Mouse (Mus musculus) embryonic facial prominence, embryonic 15.5 days (tissue): ENCODE measurements around the gene Dbp. TPM values are rescaled to one million over a fixed set of nuclear protein-coding genes. Genes with fewer than 3 reads are reported as not detected.
A peak's percentile ranks its signal among the peaks of the same experiment; 100 is the strongest.

Source experiments
- ATAC-seq: fragments of 200-750 bp; cut with Nextera tagmentation; 2 replicates; pipeline ENCODE4 v1.8.0; 2017; ENCODE audit warnings: low read depth, moderate TSS enrichment; ENCODE audit not compliant: insufficient number of reproducible peaks, low FRiP score, low TSS enrichment
- H3K27ac ChIP-seq: fragments of 300-500 bp; sonication (generic); replicated peaks from 2 replicates; pipeline ENCODE4 v1.5.1; 2015; ENCODE audit warnings: mild to moderate bottlenecking, inconsistent platforms
- H3K27me3 ChIP-seq: fragments of 300-500 bp; sonication (generic); 2 replicates; pipeline ENCODE4 v1.6.1; 2015; ENCODE audit warnings: inconsistent platforms
- H3K36me3 ChIP-seq: fragments of 300-500 bp; sonication (generic); 2 replicates; pipeline ENCODE4 v1.6.1; 2015; ENCODE audit warnings: mild to moderate bottlenecking, inconsistent platforms
- H3K4me1 ChIP-seq: fragments of 300-500 bp; sonication (generic); 2 replicates; pipeline ENCODE4 v1.6.1; 2015; ENCODE audit warnings: inconsistent platforms
- H3K4me2 ChIP-seq: fragments of 300-500 bp; sonication (generic); replicated peaks from 2 replicates; pipeline ENCODE4 v1.6.1; 2015; ENCODE audit warnings: mild to moderate bottlenecking, inconsistent platforms
- H3K4me3 ChIP-seq: fragments of 300-500 bp; sonication (generic); replicated peaks from 2 replicates; pipeline ENCODE4 v1.5.1; 2015; ENCODE audit warnings: mild to moderate bottlenecking, inconsistent platforms
- H3K9ac ChIP-seq: fragments of 300-500 bp; sonication (generic); 2 replicates; pipeline ENCODE4 v1.6.1; 2015; ENCODE audit warnings: inconsistent platforms
- H3K9me3 ChIP-seq: fragments of 300-500 bp; sonication (generic); replicated peaks from 2 replicates; pipeline ENCODE4 v1.6.1; 2016; ENCODE audit warnings: inconsistent platforms
- WGBS: fragments of 180-500 bp; shearing (Covaris S2); methylation state at CpG from one replicate; pipeline ENCODE4 v1.1.7; 2015; 5-methylcytosine and 5-hydroxymethylcytosine counted together
- polyA plus RNA-seq: library from polyadenylated mRNA; unstranded; fragments of >200 nt; fragmentation: Nextera tagmentation; extraction: Ambion mirVana; gene quantifications from 2 replicates; pipeline ENCODE4 v1.2.1, GENCODE M21; 2015

Gene Dbp
- polyA plus RNA-seq, 1 experiment from 2014 or later, result 7.0 TPM

- no peak overlapping the region for H3K4me3 ChIP-seq
- ATAC-seq, result no peak
- H3K4me1 ChIP-seq, result peaks cover 39% of the 10 kb centered on the region
- no peak overlapping the region for H3K4me2 ChIP-seq
- H3K27me3 ChIP-seq, result peaks cover 24% of the 10 kb centered on the region
- no peaks in the 10 kb centered on the region for H3K9me3 ChIP-seq
- no peak overlapping the region for H3K27ac ChIP-seq
- 79% methylated on average over 7 of the region's 7 CpGs for WGBS
- no peaks in the 10 kb centered on the region for H3K36me3 ChIP-seq
- no peak overlapping the region for H3K9ac ChIP-seq
Measured at GRCm38 (mm10) chr7:45697894-45698293, 7.0 kb upstream of the Dbp start.

DNA sequence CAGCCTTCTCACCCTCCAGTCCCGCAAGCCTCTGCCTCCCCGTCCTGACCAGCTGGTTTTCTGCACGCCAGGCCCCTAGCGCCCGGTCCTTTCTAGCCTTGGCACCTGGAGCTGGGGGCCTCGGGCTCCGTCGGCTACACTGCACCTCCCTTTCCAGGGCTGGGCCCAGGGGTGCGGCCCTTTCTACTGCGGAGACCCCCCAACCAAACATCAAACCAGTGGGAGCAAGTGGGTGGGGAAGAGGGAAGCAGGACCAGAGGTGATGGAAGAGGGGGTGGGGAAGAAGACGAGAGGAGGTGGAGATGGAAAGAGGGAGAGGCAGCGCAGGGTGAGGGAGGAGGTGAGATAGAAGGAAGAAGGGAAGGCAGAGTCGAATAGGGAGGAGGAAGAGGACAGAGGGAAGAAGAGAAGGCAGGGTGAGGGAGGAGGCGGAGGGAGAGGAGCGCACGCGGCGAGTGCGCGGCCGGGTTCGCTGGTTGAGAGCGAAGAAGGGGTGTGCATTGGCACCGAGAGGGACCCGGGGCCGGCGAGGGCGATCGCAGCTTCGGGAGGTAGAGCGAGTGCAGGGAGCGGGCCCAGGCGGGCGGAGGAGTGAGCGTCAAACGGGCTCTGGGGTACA is 5.3 kb upstream of the Dbp start, which contains the start of gene Car11:
TSS of gene Car11 (plus strand) at position 321 of the 619 bp plus-strand sequence.
- Histone ChIP-seq H3K4me2 (peak within 1 kb of the TSS; percentile 90), H3K36me3 (no peaks in the 10 kb centered on the region), H3K4me3 (peak within 1 kb of the TSS; percentile 47), H3K9me3 (no peaks in the 10 kb centered on the region), H3K27ac (peak within 1 kb of the TSS; percentile 39; the same call in 1 of the 2 replicates), H3K27me3 (peaks cover 24% of the 10 kb centered on the region), H3K4me1 (peaks cover 45% of the 10 kb centered on the region), H3K9ac (peak within 1 kb of the TSS; percentile 35)
- 2% methylated on average over 36 of the region's 36 CpGs for WGBS
- ATAC-seq, result no peak

- H3K9ac ChIP-seq, result peak overlapping the region; percentile 35
- peak overlapping the region; percentile 39; the same call in 1 of the 2 replicates for H3K27ac ChIP-seq
- peak overlapping the region; percentile 47 for H3K4me3 ChIP-seq
- H3K27me3 ChIP-seq, result peaks cover 24% of the 10 kb centered on the region
- H3K4me1 ChIP-seq, result peaks cover 43% of the 10 kb centered on the region
- 1% methylated on average over 20 of the region's 20 CpGs for WGBS
- H3K36me3 ChIP-seq, result no peaks in the 10 kb centered on the region
- no peak for ATAC-seq
- H3K4me2 ChIP-seq, result peak overlapping the region; percentile 90
- H3K9me3 ChIP-seq, result no peaks in the 10 kb centered on the region
Measured at GRCm38 (mm10) chr7:45700301-45701015, 4.4 kb upstream of the Dbp start.

DNA sequence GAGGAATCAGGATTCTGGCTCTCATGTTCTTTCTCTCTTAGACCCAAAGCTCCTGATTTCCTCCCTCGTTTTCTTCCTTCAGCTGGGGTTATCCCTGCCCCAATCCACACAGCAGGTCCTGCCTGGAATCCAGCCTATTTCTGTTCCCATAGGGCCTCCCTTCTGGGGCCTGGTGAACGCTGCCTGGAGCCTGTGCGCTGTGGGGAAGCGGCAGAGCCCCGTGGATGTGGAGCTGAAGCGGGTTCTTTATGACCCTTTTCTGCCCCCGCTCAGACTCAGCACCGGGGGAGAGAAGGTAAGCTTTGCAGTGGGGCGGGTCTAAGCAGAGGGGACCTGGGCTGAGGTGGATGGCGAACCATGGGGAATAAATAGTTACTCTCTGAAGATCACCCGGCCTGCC is 3.8 kb upstream of the Dbp start:
- Histone ChIP-seq H3K9me3 (no peaks in the 10 kb centered on the region), H3K9ac (peak overlapping the region; percentile 28; the same call in 1 of the 2 replicates), H3K27ac (0 out of 2 replicates have a peak overlapping the region, but pooled peaks have one; percentile 44), H3K4me3 (peak overlapping the region; percentile 47), H3K4me2 (peak overlapping the region; percentile 90), H3K36me3 (no peaks in the 10 kb centered on the region), H3K27me3 (peaks cover 24% of the 10 kb centered on the region), H3K4me1 (peaks cover 45% of the 10 kb centered on the region)
- WGBS, result 26% methylated on average over 11 of the region's 11 CpGs
- ATAC-seq, result no peak

DNA sequence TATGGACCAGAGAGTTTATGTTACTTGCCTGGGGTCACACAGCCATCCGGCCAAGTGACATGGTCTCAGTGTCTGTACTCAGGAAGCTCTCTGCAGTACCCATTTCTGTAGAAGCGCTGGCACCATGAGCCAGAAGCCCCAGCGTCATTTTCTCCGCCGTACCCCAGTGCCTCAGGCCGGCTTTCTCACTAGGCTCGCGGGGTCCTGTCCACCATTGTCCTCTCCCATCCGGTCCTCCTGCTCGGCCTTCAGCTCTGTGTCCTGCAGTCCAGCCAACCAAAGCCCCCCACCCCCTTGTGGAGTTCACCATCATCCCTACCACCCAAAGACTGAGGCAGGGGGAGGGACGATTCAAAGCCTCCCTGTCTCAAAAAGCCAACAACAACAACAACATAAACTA is 3.3 kb upstream of the Dbp start:
- H3K4me3 ChIP-seq, result no peak overlapping the region
- H3K4me1 ChIP-seq, result peaks cover 50% of the 10 kb centered on the region
- H3K27ac ChIP-seq, result no peak overlapping the region
- no peaks in the 10 kb centered on the region for H3K36me3 ChIP-seq
- H3K9ac ChIP-seq, result no peak overlapping the region
- H3K9me3 ChIP-seq, result no peaks in the 10 kb centered on the region
- WGBS, result 70% methylated on average over 11 of the region's 11 CpGs
- no peak for ATAC-seq
- peaks cover 24% of the 10 kb centered on the region for H3K27me3 ChIP-seq
- peak overlapping the region; percentile 90; the same call in 1 of the 2 replicates for H3K4me2 ChIP-seq

GRCm38 (mm10) chr7:45702316-45702715 is 2.6 kb upstream of the Dbp start:
- Histone ChIP-seq H3K9ac (no peak overlapping the region), H3K4me1 (peaks cover 56% of the 10 kb centered on the region), H3K4me3 (no peak overlapping the region), H3K36me3 (no peaks in the 10 kb centered on the region), H3K9me3 (no peaks in the 10 kb centered on the region), H3K27ac (no peak overlapping the region), H3K27me3 (peaks cover 24% of the 10 kb centered on the region), H3K4me2 (no peak overlapping the region)
- 89% methylated on average over 11 of the region's 11 CpGs for WGBS
- ATAC-seq, result no peak

- Histone ChIP-seq H3K9me3 (no peaks in the 10 kb centered on the region), H3K9ac (no peak overlapping the region), H3K36me3 (no peaks in the 10 kb centered on the region), H3K4me1 (peaks cover 62% of the 10 kb centered on the region), H3K27ac (peak overlapping the region; percentile 91; the same call in 1 of the 2 replicates), H3K4me3 (no peak overlapping the region), H3K27me3 (peaks cover 24% of the 10 kb centered on the region), H3K4me2 (peak overlapping the region; percentile 87; the same call in 1 of the 2 replicates)
- WGBS, result 89% methylated on average over 17 of the region's 17 CpGs
- no peak for ATAC-seq
Measured at GRCm38 (mm10) chr7:45702809-45703520, 1.9 kb upstream of the Dbp start.

- H3K9me3 ChIP-seq, result no peaks in the 10 kb centered on the region
- peak overlapping the region; percentile 91 for H3K27ac ChIP-seq
- ATAC-seq, result no peak
- peak overlapping the region; percentile 54 for H3K4me3 ChIP-seq
- no peaks in the 10 kb centered on the region for H3K36me3 ChIP-seq
- H3K4me1 ChIP-seq, result peaks cover 69% of the 10 kb centered on the region
- no peak overlapping the region for H3K9ac ChIP-seq
- peak overlapping the region; percentile 87 for H3K4me2 ChIP-seq
- 41% methylated on average over 12 of the region's 12 CpGs for WGBS
- H3K27me3 ChIP-seq, result peaks cover 20% of the 10 kb centered on the region
Measured at GRCm38 (mm10) chr7:45703521-45704033, 1.3 kb upstream of the Dbp start.

- Histone ChIP-seq H3K27ac (peak overlapping the region; percentile 91), H3K27me3 (peaks cover 16% of the 10 kb centered on the region), H3K36me3 (no peaks in the 10 kb centered on the region), H3K4me3 (peak overlapping the region; percentile 54), H3K4me1 (peaks cover 74% of the 10 kb centered on the region), H3K4me2 (peak overlapping the region; percentile 87), H3K9ac (peak overlapping the region; percentile 12; the same call in 1 of the 2 replicates), H3K9me3 (no peaks in the 10 kb centered on the region)
- ATAC-seq, result peak; percentile 25; the same call in 1 of the 2 replicates
- under 1% methylated on average over 13 of the region's 13 CpGs for WGBS
Measured at GRCm38 (mm10) chr7:45704046-45704559, 785 bp upstream of the Dbp start.

GRCm38 (mm10) chr7:45705443-45705864 is 566 bp downstream of the Dbp start:
- under 1% methylated on average over 21 of the region's 21 CpGs for WGBS
- H3K36me3 ChIP-seq, result peaks cover 12% of the 10 kb centered on the region
- H3K4me2 ChIP-seq, result peak overlapping the region; percentile 87
- peak overlapping the region; percentile 93 for H3K27ac ChIP-seq
- H3K9ac ChIP-seq, result peak overlapping the region; percentile 68; the same call in 1 of the 2 replicates
- peaks cover 61% of the 10 kb centered on the region for H3K4me1 ChIP-seq
- no peaks in the 10 kb centered on the region for H3K9me3 ChIP-seq
- H3K4me3 ChIP-seq, result peak overlapping the region; percentile 54
- H3K27me3 ChIP-seq, result peaks cover 2% of the 10 kb centered on the region; the same call in 1 of the 2 replicates
- no peak for ATAC-seq
